Mouse (Mus musculus): Measurements from ENCODE around the gene Hdac9.
A peak's percentile ranks its signal among the peaks of the same experiment; 100 is the strongest.

The Hdac9 gene

DNA sequence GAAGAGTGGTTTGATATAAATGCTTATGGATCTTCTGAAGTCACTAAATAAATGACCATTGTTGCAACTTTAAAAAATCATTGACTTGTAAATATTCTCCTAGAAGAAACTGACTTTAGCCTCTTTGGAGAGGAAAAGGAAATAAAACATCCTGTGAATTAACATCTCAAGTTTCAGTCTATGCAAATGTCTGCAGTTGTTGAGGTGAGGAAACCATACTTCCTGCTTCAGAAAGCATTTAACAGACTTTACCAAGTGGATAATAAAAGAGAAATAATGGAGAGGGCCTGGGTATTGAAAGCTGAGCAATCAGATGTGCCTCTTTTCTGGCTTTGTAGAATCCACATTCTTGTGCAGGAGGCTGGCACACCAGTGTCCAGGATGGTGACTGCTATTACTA is 110.4 kb downstream of the Hdac9 start:
- no peak for ATAC-seq (ENCODE audit: low TSS enrichment)

DNA sequence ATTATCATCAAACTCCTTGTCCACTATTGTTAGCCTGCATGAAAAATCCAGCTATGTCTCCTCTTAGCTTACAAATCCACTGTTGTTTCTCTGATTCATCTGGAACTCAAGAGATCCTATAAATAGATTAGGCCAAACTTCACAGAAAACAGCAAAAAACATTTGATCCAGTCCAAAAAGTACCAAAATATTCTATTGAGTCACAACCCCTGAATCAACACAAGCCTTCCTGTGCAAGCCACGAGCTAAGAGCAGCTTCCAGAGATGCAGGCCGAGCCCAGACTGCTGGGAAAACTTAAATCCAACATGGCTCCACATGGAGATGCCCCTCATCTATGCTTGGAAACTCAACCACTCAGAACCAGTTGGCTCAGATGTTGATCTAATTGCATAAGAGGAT is 113.2 kb downstream of the Hdac9 start:
- ATAC-seq (ENCODE audit: low TSS enrichment), result no peak

DNA sequence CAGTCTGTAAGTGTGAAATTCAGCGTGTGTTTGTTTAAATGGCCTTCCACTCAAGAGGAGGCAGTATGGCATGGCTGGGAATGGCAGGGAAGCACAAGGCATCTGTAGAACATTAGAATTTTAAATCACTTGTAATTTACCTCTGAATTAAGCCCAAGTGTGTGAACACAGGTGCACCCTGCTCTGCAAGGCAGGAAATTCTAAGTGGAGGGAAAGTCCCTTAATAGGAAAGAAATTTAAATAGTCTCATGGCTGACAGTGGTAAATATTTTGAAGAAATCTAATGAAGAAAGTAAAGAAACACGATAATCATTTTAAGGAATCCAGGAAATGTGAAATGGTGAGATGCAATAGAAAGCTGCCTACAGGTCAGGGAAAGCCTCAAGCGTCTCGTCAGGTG is 114.6 kb downstream of the Hdac9 start:
- ATAC-seq (ENCODE audit: low TSS enrichment), result no peak

DNA sequence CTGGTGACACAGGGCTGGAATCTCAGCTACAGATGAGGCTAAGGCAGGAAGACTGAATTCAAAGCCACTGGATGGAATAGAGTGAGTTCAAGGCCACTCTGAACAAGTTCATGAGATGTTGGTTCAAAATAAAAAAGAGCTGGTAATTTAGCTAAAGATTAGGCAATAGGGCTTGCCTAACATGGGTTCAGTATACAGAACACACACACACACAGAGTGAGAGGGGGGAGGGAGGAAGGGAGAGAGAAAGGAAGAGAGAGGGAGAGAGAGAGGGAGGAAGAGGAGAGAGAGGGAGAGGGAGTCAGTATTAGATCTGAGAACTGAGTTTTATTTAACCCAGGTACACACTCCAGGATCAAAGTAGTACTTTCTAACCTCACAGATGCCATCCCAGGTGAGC is 115.1 kb downstream of the Hdac9 start:
- ATAC-seq (ENCODE audit: low TSS enrichment), result no peak

DNA sequence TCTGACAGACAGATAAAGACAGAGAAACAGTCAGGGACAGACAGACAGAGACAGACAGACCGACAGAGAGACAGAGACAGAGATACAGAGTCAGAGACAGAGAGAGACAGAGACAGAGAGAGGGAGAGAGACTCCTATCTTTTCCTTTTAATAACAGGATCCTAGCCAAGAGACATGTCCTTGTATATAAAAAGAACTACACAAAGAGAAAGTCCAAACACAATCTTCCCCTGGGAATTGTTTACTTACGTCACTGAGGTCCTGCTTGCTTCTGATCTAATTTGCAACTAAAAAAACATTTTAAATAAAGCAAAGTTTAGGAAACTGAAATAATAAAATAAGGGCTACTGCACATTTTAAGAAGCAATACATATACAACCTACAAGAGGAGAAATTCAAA is 119.5 kb downstream of the Hdac9 start:
- ATAC-seq (ENCODE audit: low TSS enrichment), result no peak

DNA sequence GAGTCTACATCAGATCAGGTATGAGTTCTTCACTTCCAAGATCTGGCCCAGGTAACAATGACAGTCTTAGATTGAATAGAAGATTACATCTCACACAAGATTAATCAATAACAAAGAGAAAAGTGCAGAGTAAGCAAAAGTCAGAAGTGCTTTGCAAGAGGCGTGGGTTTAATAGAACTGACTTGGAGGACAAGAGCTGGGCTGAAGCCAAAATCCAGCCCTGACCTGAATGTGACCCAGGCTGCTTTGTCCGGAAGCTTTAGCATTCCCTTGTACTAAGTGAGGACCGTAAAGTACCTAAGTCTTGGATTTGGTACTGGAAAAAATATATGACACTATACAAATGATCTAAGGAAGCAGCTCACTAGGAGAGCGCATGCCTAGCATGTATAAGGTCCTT is 121.4 kb downstream of the Hdac9 start:
- ATAC-seq (ENCODE audit: low TSS enrichment), result no peak

DNA sequence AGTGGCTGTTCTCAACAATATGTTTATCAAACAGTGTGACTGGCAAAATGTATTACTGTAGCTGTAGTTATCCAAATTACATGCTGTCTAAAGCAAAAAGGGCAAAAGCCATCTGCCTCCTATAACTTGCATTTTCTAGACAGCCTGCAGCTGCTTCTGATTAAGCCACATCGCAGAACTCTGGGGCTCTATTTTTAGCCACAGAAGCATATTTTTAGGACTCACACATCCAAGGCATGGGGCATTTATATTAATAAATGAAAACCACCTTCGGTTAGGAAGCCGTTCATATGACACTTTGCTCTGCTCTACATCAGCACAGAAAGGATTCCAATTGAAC is 124.8 kb downstream of the Hdac9 start:
- peak; percentile 34; the same call in 1 of the 2 replicates for ATAC-seq (ENCODE audit: low TSS enrichment)

DNA sequence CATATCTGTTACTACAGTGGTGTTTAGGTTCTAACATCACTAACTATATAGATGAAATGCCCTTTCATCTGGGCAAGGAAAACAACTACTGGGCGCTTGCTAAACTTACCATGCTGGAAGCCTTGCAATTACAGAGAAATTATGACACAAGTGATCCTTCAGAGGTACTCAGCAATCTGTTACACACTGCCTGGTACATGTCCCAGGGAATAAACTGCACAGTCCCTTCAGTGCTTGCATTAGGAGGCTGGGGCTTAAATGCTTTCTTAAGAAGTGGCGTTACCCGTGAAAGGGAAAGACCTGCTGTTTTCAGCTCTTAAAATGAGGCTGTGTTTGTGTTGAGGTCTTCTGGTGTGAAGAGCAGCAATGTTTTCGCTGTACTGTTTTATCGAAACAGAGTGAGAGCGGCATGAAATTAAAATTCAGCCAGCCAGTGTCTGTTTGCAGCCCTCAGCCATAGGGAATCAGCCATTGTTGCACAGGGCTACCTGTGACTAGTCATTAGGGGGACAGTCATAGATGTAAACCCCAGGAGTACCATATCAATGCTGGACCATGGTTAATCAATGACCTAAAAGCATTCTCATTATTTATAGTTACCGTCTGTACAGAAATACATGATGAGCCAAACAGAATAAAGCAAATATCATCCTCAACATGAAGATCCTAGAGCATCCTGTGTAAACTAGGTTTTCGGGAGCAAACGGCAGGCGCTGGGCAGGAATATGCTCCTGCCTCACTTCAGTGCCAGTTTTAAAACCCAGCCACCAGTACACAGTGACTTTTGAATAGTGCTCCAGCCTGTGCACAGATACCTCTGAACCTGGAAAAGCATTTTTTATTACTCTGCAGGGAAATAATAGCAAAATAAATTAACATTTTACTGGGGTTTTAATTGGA is 125.4 kb downstream of the Hdac9 start:
- ATAC-seq (ENCODE audit: low TSS enrichment), result peak; percentile 60

DNA sequence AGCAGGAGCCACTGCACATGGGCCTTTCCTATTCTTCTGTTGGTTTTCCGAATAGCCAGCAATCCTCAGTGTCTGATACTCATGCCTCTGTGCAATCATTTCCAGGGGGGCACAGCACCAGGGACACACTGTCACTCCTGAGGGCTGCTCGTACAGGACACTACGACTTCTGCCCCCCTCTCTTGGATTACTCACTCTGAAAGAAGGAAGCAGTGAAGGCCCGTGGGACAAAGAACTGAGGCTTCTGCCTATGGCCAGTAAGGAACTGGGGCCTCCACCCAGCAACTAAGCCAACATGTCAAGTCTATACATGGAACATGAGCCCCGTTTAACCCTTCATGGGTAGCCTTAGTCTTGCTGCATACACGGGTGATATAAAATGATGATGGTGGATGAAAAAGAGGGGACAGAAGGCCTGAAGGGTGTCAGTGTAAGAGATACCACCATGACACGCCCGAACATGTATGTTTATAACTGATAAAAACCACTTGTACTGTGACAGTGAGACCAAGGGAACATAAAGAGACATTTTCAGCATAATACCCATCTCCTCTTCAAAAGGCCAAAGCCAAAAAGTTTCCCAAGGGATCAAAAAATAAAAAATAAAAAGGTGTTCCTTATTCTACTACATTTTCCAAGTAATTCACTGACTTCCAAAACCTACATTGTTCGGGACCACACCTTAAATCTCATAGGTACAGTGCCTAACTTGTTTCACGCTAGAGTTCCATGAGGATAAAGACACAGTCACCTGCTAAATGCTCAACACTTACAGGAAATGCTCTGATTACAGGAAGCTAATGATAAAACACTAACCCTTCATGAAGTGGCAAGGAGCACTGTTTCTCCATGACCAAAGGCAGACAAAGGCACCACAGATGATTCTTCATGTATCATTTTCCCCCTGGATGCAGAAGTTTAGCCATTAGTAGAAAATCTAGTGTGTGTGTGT is 127.6 kb downstream of the Hdac9 start:
- ATAC-seq (ENCODE audit: low TSS enrichment), result no peak

DNA sequence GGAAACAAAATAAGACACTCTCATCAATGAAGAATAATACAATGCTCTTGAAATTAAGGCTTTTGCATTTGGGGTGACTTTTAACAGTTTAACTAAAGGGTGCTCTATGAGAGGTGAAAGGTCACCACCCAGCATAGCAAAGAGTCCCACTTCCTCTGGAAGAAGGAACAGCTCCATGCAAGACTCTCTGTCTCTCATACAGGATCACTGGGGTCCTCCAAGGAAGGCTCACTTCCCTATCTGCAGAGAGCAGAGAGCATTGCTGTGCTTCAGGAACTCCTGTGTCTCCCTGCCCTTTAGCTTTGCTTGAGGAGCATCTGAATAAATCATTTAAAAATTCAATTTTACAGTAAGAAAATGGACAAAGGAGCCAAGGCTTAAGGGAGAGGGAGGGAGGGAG is 129.5 kb downstream of the Hdac9 start:
- ATAC-seq (ENCODE audit: low TSS enrichment), result no peak

DNA sequence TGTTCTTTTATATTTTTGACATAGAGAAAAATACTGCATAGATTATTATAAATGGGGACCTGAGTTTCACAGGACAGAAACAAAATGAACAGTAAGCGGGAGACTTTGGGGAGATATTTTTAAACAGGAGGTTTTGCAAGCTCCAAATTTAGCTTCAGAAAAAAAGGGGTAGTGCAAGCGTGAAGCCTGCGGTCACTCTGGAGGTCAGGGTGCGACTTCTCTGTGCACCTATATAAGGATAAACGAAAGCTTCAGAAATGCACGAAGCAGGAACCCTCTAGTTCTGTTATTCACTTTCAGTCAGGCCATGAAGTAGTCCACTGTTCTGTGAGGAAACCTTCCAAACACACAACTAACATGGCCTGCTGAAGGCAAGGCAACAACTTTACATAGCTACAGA is 133.3 kb downstream of the Hdac9 start:
- no peak for ATAC-seq (ENCODE audit: low TSS enrichment)

DNA sequence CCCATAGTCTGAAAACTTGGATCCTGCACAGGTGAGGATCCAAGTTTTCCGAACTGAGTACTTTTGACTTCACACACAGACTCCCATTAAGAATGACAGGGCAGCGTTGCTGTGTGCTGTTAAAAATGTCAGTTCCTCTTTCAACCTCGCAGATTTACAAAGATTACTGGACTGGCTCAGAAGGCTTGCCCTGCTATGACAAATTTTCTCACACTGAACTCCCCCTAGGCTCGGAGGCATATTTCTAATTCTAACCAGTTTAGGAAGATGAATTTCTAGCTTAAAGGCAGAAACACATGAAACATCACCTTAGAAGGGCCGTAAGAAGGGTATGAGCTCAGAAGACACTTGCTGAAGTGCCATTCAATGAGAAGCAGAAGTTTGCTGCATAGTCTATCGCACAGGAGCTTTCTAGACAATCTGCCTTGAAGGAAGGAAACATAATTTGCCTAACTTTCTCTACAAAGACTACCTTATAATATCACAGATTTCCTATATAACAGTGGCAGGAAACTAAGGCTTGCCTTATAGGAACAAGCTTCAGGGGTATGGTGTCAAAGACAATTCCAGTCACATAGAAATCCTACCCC is 137.4 kb downstream of the Hdac9 start:
- ATAC-seq (ENCODE audit: low TSS enrichment), result no peak

DNA sequence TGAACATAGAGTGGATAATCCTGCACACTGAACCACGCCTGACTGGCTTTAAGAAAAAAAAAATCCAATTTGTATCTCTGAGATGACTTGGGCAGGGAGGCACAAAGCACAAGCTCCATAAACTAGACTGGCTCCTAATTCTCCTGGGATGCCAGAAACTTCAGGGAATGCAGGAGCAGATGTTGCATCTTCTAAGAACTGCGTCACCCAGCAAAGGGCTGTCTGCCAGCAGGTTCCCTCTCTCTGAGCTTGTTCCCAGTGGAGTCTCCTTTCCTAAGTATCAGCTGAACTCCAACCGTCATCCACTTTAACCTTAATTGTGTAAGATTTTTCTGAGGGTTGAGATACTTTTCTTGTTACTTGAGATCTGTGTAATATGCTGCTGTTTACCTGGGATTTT is 140.7 kb downstream of the Hdac9 start:
- ATAC-seq (ENCODE audit: low TSS enrichment), result peak; percentile 97

DNA sequence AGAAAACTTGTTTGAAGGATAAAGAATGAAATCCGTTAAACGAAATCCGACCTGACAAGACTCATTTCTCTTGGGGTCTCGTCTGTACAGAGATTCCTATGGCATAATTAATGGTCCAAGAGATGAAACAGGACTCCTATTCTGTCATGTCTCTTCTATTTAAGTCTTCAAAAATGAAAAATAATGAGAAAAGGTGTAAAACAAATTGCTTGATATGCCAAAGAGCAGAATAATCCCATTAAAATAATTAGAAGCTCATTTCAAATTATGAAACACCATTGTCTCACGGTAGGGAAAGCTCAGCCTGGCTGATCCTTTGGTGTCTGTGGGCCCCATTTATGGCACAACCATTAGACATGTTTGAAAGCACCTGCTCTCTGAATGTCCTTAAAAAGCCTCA is 142.8 kb downstream of the Hdac9 start:
- ATAC-seq (ENCODE audit: low TSS enrichment), result no peak

DNA sequence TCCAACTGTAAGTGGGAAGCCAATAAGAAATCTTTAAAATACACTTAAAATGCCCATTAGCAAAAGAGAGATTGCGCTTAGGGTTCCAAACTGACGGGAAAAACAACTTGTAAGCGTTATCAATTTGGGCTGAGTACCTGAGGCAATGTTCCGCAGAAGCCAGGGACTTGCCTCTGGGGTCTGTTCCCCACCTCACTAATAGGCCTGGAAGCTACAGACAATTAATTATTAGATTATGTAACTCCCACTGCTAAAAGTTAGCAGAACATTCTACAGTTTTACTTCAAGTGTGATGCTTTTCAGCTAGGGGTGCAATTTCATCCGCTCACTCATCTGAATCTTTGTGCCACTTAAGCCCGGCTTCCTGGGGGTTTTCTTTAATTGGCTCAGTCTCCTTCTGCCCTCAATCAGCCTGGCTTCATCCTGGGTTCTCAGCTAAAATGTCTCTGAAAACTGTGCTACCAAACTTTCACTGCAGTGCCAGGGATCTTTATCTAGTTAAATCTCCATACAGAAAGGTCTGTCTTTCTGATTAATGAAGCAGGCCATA is 149.6 kb downstream of the Hdac9 start:
- no peak for ATAC-seq (ENCODE audit: low TSS enrichment)

DNA sequence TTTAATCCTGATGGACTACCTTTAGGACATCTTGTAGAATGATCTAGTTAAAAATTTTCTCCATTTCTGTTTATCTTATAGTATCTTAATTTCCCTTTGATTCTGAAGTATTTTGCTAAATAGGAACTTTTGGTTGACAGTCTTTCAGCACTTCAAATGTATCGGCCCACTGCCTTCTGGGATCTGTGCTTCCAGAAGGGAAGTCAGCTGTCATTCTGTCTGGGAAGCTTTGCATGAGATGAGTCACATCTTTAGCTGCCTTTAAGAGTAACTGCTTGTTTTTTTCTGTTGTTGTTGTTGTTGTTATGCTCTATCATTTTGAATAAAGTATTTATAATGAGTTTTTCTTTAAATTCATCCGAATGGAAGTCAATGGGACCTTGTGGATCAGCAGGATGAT is 169.6 kb downstream of the Hdac9 start:
- no peak for ATAC-seq (ENCODE audit: low TSS enrichment)

DNA sequence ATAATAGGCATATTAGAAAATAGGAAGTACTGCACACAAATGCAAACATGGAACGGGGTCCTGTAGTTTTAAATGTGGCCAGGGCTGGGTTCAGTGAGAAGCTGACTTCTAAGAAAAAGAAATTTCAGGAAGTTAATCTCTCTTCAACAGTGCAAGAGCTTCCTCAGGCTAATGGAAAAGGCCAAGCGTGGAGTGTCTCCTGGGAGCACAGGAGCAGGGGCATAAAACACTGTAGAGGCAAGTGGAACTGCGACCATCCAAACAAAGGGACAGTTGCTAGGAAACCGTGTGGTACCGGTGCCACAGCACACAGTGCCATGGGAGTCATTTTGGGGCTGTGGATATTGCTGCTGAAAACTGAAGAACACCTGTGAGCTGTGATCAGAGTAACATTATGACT is 191.7 kb downstream of the Hdac9 start:
- no peak for ATAC-seq (ENCODE audit: low TSS enrichment)

DNA sequence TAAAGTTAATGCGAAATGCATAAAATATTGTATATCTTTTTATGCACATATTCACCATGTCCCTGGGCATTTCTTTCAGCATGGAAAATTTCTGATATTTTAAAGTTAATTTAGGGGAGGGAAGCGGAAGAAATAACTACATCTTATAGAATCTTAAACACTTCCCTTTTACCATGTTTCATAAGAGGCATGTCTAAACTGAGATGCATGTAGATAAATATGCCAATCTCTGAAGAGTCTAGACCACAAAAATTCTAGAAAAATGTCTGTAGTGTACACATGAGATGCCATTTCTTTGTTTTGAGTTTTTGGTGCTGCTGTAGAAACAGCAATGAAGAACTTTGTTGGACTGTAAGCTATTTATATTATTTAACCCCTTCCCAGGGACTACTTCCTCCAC is 192.6 kb downstream of the Hdac9 start:
- no peak for ATAC-seq (ENCODE audit: low TSS enrichment)

DNA sequence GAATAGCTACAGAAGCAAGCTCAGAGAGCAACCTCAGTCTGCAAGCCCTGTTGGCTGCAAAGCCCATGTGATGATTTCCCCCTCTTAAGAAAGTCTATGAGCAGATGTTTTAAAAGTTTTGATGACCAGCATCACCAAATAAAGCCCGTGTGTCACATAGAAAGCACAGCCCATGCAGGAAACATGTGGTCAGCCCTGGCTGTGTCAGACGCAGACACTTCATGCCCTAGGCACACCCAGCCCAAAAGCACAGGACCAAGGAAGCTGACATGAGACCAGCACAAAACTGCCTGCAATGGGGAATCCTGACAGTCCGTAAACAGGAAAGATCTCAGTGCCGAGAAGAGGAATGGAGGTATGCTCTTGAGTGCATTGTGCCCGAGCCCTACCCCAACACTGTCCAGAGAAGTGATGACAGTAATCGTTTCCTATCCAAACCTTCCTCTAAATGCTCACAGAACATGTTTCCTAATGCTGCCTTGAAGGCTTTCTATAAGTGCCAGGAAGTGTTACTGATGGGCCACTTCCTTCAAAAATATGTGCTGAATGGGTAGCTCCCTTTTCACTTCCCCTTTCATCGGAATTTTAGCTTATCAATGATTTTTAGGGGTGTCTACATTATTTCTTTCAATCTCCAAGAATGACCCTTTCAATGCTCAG is 193.9 kb downstream of the Hdac9 start:
- no peak for ATAC-seq (ENCODE audit: low TSS enrichment)

DNA sequence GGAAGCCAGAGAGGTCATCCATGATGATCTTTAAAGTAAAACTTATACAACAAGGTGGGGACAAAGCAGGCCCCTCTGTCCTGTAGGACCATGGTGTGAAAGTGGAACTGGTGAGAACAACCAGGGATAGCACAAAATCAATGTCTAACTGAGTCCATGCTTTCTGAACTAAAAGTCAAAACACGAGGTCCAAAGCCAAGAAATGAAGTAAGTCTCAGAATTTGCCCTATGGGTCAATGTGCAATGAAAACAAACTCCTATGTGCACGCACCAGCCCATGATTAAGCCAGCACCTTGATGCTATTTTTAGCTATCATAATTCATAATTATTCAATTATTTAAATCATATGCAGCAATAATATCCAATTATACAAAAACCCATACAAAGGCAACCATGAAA is 196.0 kb downstream of the Hdac9 start:
- no peak for ATAC-seq (ENCODE audit: low TSS enrichment)

DNA sequence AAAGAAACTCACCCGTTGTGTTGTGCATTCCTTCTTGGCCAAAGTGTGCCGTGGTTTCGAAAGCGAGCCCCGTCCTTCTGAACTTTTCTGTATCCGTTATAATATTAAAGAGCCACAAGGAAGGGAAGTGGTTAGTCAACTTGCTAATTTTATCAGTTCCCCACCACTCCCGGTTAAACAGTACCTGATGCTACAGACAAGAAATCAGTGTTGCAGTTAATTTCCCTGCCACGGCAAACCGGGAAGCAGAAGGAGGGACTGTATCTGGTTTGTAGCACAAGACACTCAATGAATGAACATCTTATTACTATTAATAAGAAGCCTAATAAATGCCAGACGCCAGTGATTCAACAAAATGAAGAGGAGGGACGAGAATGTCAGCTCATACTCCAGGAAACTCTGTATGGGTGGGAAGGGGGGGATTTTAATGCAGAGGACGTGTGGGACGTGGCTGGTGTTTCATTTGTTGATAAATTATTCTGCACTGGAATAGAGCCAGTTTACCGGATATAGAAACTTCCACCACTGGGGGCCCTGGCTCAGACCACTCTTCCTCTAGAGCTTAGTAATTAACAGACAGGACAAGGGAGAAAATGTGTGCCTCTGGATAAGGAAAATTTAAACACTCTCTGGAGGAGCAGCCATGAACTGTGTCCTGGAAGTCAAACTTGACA is 202.5 kb downstream of the Hdac9 start:
- ATAC-seq (ENCODE audit: low TSS enrichment), result no peak
